Mouse (Mus musculus): ENCODE measurements around the gene Ube2l3.

Ube2l3 gene

DNA sequence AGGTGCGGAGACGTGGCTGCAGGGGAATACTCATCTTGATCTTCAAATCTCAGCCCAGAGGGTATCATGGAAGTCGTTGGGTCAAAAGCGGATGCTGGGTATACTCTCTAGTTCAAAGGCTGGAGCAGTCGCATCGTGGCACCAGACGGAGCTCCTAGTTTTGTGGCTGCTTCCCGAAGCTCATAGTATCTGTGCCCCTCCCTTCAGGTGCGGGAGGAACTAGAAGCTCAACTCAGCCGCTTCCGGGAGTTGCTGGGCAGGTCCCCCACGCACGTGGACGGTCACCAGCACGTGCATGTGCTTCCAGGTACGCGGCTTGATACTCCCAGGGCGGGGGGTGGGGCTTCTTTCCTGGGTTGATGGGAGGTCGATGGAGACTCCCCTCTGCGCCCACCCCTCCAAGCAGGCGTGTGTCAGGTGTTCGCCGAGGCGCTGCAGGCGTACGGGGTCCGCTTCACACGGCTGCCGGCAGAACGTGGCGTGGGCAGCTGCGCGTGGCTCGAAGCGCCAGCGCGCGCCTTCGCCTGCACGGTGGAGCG, 55.0 kb downstream of the Ube2l3 start:
- DNase-seq (ENCODE audit: low spot score in 2 of 2) = peak in 1 of 2 experiments; percentile 16

DNA sequence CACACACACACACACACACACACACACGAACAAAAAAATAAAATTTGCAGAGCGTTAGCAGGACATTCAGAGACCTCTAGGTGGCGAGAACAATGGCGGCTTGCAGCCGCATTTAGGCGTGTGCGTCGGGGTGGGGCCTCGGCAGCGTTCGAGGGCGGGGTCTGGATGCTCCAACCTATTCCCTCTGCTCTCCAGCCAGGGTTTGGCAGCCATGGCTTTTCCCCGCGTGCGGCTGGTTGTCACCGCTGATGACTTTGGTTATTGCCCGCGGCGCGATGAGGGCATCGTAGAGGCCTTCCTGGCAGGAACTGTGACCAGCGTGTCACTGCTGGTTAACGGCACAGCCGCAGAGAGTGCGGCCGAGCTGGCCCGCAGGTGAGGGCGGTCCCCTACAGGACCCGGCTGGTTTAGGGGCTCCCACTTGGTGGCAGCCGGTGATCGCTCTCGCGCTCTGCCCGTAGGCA, 55.6 kb downstream of the Ube2l3 start, which contains the start of gene Ccdc116:
TSS of gene Ccdc116 (minus strand) at position 458 of the 464 bp plus-strand sequence.
- DNase-seq (ENCODE audit: low spot score in 2 of 2) = peak; percentile 58 to 81

GRCm38 (mm10) chr16:17144339-17144738, 58.1 kb downstream of the Ube2l3 start, which contains the start of gene Ydjc:
Ydjc (plus strand) TSS chr16:17144621.
- no peak for DNase-seq (ENCODE audit: low spot score in 2 of 2)

DNA sequence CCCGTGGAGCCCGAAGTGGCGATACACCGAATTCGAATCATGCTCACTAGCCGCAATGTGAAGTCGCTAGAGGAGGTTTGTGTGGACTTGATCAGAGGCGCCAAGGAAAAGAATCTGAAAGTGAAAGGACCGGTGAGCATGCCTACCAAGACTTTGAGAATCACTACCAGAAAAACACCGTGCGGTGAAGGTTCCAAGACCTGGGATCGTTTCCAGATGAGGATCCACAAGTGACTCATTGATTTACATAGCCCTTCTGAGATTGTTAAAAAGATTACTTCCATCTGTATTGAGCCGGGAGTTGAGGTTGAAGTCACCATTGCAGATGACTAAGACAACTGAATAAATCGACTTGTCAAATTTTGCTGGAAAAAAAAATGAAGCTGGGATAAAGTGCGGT, 65.1 kb downstream of the Ube2l3 start:
- DNase-seq (ENCODE audit: low spot score in 2 of 2) = no peak

GRCm38 (mm10) chr16:17132906-17133200, 69.6 kb downstream of the Ube2l3 start:
- DNase-seq (ENCODE audit: low spot score in 2 of 2) = no peak

DNA sequence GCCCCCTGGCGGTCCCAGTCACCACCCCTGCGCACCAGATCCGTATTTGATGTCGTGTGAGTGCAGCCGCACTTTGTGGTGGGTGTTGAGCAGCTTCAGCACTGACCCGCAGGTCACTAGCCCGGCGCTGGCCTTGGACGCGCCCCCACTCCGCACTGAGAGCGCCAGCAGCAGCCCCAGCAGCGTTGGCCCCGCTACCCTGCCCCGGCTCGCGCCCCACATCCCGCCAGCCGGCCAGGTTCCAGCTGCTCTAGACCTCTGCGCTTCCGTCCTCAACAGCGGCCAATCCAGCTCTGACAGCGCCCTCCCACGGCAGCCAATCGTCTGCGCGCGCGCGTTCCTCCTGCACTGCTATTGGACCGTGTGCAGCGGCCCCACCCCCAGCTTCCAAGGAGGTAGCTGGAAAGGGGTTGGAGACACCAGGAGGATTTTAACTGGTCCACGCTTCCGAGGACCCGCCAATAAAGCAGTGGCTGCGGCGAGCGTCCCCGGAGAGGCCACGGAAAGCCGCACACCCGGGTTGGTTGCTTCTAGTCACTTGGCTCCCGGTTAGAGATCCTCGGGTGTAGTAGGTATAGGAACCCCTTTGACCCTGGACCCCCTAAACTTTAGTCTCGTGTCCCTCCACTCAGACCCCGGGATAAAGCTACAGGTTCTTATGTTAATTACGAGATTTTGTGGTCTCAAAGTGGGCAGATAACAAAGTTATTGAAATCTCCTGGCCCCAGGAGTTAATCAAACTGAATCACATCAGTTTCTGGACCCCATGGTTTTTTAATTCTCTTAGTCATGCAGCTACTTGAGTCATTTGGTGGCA, 70.2 kb downstream of the Ube2l3 start, which contains the start of gene Sdf2l1:
TSS of gene Sdf2l1 (minus strand) at position 295 of the 817 bp plus-strand sequence.
- DNase-seq (ENCODE audit: low spot score in 2 of 2) = peak; percentile 92 to 98

DNA sequence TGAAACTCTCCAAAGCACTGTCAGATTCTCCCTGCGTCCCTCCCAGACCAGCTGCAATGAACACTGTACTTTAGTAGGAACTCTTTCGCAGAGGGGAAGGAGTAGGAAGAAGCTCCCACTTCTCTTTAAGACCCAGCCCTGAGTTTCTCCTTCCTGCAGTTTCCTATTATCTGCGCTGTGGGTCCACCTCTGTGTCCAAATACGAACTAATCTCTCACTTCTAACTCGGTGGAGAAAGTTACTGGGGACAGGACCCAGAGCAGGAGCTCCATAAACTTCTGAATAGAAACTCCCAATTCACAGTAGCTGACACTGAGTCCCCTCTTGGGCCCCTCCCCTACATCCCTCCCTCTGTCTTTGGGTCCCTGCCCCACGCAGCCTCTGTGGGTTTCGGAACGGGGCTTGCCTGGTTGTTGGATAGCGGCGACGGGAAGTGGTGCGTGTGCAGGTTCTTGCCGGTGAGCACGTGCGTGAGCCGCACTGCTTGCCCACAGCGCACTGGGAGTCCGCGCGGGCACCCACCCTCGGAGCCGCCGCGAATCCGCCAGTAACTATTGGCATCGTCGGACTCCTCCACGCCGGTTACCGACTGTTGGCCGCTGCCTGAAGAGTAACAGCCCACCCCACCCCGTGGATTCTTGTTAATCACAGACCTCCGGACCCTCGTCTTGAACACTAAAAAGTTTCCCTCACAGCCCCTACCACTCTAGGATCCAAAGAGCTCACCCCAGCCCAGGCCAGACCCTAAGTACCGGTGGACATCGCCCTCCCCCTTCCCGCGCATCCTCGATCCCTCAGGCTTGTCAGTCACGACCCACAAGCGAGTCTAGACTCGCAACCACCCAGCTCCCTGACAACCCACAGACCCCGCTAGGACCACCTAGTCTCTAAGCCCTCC, 71.0 kb downstream of the Ube2l3 start:
- peak in 1 of 2 experiments; percentile 11 for DNase-seq (ENCODE audit: low spot score in 2 of 2)

DNA sequence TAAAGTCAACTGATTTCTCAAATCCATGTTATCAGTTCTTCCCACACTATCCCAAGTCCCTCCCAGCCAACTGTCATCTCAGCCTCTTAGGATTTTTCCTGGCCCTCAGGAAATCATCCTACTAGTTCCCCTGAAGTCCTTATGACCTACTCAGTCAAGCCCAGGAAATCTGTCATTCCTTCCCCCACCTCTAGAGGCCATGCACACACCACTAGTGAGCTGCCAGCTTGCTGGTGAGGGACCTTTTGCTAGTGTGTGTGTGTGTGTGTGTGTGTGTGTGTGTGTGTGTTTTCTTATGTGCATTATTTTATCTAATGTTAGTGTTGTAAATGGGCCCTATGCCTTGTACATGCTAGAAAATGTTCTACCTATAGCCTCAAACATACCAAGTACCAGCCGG, 75.2 kb downstream of the Ube2l3 start:
- DNase-seq (ENCODE audit: low spot score in 2 of 2) = peak in 1 of 2 experiments; percentile 20

DNA sequence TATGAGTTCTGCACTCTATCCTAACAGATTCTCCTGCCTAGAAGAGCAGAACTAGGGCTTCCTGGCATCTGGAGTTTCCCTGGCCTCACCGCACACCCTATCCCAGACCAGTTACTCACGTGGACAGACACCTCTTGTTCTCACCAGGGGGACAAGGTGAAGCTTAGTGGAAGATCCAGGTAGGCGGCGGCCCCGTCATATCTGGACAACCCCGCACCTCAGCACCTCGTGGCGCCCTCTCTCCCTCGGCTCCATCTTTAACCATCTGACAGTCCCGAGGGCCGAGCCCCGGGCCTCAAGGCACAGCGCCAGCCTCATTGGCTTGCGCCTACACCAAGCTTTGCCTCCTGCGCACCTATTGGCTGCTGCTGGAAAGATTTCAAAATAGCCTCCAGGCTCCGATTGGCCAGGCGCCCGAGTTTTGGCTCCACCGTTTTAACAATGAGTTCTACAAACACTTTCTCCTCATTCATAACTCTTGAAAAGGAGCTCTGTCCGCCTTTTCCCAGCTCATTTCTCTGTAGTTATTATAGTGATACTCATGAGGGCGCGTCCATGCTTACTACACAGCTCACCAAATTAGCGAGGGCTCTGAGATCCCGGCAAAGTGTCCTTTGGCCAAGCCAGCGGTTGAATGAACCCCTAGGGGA, 77.5 kb downstream of the Ube2l3 start, which contains the start of gene 2610318N02Rik:
TSS of gene 2610318N02Rik (minus strand) at position 297 of the 650 bp plus-strand sequence.
- DNase-seq (ENCODE audit: low spot score in 2 of 2) = peak in 1 of 2 experiments; percentile 76

- no peak for DNase-seq (ENCODE audit: low spot score in 2 of 2)
These were observed 78.2 kb downstream of the Ube2l3 start for GRCm38 (mm10) chr16:17124119-17124870.

DNA sequence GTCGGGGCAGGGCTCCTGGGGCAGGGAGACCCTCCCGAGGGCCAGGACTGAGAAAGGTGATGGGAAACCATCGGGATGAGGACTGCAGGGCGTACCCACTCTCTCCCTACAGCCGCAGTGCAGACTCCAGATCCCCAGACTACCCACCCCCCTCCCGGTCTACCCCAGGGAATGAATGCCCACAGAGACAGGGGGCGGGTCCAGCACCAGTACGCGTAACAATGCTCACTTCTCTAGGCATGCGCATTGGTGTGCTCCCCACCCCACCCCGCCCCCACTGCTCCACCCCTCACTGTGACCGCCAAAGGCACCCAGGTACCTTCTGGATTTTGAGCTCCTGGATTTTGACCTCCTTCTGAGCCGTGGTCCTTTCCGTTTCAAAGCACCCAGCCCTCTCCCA, 80.9 kb downstream of the Ube2l3 start:
- DNase-seq (ENCODE audit: low spot score in 2 of 2) = no peak

DNA sequence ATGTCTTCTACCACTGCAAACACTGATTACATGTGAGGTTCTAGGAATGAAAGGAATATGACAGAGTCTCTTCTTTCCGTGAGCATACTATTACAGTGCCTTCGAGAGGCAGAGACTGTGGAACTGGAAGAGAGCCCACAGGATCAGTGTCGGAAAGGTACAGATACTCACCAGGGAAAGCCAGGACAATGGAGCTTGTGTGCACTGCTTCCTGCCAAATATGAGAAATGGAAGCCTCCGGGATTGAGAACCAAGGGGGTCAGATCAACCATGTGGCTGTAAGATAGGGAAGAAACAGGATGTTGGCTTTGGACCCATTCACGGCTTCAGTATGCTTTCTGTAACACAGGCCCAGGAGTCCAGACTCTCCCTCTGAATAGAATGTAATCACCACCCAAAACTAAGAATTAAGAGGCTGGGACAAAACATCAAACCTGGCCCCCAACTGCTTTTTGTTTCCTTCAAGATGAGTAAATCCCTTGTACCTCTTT, 85.1 kb downstream of the Ube2l3 start:
- DNase-seq (ENCODE audit: low spot score in 2 of 2) = no peak

- peak in 1 of 2 experiments; percentile 51 for DNase-seq (ENCODE audit: low spot score in 2 of 2)
These were observed 91.4 kb downstream of the Ube2l3 start, which contains the start of gene Ppil2 for GRCm38 (mm10) chr16:17110771-17111743. Ppil2 (minus strand) TSS chr16:17111257.

DNA sequence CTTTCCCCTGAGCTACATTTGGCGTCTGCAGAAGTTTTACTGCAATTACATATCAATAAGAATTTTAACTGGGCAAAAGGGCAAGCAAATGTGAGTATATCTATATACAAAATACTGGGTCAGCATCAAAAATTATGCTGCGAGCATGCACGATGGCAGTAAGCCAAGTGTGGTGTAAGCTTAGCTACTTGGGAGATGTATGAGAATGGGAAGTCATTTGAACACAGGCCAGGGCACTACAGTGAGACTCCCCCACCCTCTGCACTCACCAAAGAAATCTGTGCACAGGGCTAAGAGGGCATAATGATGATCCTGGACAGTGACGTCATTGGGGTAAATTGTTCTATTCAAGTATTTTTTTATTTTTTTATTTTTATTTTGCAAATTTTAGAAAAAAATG, 97.8 kb downstream of the Ube2l3 start:
- DNase-seq (ENCODE audit: low spot score in 2 of 2) = no peak

DNA sequence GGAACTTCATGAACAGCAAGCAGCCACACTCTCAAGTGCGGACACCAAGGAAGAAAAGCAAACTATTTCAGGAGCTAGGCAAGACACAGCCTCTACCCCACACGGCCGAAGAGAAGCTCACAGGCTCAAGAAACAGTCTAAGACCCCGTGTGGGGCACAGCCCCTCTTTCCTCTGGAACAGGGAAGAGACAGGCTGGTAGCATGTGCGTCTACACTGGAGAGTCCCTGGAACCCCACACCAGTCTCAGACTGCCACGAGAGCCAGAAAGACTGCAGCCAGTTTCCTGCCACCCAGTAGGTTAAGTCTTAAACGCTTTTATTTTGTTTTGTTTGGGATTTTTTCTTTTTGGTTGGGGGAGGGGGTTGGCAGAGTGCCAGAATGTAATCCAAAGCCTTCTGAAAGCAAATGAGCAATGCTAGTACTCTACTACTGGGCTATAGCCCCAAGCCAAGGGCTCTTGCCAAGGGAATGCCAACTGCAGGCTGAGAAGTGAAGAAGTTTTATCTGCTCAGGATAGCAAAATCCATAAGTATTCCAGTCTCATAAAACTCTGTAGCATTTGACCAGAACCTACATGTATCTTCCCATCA, 99.7 kb downstream of the Ube2l3 start:
- peak in 1 of 2 experiments; percentile 25 for DNase-seq (ENCODE audit: low spot score in 2 of 2)

Data from cerebellum, postnatal 4 days (tissue).